Mouse (Mus musculus) MEL-GATA-1-ER (cell line): Measurements from ENCODE around the gene Trim29.

Experiments used
- DNase-seq: peaks from one replicate; pipeline ENCODE4 v3.0.0-alpha.2; 2012; ENCODE audit warnings: low read depth; ENCODE audit errors: extremely low read depth

Trim29 gene

GRCm38 (mm10) chr9:43384400-43384799 is 73.8 kb downstream of the Trim29 start:
- DNase-seq, result no peak
